Mouse (Mus musculus): ENCODE measurements at regions not wholly inside any gene's neighbourhood (a gene's known extent, or its start where the extent isn't known, plus 50 kb on each side); places are given as distances from the start of the nearest gene placed in this dataset.

DNA sequence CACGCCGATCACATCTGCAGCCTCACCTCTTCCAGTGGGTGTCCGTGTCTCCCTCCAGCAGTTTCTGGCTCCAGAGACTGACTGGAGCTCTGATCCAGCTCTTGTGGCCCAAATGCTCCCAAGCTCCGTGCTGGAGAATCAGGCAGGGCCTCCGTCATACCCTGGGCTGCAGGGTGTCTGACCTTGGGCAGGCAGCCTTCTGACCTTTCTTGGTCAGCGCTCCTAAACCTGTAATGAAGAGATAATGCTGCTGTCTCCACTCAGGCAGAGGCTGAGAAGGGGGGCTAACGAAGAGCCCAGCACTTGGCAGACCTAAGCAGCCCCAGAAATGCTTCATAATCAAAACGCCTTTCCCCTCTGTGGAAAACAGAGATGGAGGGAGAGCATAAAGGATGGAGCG is 89.9 kb upstream of the Mef2a start:
- DNase-seq (ENCODE audit: low spot score in 2 of 2) = no peak

DNA sequence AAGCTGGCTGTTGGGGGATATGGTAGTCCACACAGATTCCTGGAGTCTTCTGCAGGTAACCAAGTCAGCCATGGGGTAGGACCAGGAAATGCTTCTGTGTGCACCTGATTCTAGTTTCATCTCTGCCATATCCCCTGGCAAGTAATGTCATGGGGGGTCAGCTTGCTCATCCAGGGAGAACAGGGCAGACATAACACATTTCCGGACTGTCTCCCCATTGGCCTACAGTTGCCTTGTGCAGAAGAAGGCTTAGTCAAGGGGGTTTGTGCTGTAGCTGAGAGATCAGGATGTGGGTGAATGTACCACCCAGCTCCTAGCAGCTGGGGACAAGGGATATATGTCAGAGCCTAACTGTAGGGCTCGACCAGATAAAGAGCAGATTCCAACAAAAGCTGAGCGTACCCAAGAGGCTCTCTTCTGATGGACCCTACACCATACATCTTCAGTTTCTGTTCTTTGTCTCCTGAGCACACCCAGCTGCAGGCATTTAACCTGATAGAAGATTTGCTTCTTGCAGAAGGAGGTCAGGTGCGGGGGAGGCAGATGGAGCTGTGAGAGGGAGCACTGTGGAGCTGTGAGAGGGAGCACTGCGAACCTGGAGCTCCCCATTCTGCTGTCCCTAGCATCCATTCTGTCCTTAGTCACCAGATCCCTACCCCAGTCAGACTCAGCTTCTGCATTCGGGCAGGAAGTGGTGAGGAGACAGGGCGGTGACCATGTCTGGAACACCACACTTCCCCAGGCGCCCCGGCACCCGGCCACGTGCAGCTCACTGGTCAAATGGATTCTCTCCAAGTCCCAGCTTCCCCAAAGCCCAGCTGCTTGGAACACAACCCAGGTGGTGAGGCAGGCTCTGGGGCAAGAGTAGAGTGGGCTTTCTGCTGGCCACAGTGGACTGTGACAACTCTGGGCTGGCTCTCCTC is 88.9 kb upstream of the Mef2a start:
- peak; percentile 43 to 73 for DNase-seq (ENCODE audit: low spot score in 2 of 2)

DNA sequence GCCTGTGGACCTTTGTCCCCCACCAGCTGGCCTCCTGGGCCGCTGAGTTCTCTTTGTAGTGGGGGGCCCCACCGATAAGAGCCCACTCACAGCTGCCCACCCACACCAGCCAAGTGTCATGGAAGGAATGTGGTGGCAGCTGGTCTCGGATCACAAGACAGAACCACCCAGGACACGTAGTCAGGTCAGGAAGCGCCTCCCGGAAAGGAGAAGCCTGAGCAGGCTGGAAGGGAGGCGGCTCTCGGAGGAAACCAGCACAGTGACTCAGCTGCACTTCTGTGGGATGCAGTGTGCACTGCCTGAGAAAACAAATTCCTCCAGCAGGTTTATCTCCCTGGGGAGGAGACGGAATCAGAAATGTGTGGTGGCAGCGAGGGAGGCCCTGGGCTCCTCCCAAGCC is 87.2 kb upstream of the Mef2a start:
- DNase-seq (ENCODE audit: low spot score in 2 of 2) = no peak

DNA sequence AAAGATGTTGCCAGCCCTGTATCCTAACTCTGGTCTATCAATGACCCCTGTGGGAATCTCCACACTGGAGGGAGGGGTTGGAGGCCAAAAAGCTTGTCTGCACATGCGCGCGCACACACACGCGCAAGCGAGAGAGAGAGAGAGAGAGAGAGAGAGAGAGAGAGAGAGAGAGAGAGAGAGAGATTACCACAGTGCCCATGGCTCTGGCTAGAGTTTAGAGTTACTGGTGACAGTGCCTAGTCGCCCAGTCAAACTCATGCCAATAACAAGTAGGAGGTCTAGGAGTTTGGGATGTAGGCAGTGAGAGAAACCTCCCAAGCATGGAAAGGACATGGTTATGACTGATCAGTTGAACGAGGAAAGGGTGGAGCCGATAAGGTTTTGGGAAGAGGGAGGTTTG is 86.6 kb upstream of the Mef2a start:
- no peak for DNase-seq (ENCODE audit: low spot score in 2 of 2)

DNA sequence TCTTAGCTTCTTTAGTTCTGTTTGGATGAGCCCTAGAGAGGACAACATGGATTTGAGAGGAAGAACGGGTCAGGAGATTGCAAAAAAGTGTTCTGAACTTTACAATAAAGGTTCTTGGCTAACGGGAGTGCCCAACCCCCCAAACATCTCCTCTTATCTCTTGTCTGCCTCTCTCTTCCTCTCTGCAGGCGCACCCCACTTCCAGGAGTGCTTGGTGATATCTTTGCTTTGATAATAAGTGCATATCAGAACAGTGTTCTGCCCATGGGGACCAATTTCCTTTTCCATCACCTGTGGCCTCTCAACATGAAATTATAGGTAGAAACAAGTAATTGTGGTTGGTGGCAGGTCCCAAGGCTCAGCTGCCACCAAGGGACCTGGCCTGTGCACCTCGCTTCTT is 86.0 kb upstream of the Mef2a start:
- no peak for DNase-seq (ENCODE audit: low spot score in 2 of 2)

DNA sequence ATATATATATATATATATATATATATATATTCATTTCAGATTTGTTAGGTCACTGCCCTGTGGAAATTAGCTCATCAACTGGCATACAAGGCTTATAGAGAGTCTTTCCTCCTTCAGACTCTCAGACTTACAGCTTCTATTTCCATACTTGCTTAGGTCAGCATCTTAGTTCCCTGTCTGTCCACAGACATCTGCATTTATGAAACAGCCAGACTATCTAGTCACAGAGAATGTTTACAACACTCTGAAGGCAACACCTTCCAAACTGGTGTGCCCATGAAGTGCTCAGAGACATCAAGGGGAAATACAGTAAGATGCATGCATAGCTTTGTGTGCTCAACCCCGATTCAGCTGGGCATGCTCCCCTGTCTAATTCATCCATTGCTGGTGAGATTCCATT is 85.2 kb upstream of the Mef2a start:
- DNase-seq (ENCODE audit: low spot score in 2 of 2) = no peak

DNA sequence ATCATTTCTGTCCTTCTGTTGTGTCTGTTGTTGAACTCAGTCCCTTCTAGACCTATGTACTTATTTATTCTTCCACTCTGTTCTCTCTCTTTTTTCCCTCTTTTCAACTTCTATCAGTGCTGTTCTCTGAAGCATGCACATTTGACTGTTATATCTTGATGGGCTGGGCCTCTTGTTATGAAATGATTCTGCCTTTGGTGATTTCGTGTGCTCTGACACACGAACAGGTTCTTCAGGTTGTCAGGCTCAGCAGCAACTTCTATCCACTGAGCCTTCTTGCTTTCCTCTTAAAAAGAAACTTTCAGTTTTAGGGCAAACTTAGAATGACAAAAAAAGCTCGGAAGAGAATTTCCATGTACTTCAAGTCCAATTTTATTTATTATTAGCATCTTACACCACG is 83.4 kb upstream of the Mef2a start:
- DNase-seq (ENCODE audit: low spot score in 2 of 2) = no peak

DNA sequence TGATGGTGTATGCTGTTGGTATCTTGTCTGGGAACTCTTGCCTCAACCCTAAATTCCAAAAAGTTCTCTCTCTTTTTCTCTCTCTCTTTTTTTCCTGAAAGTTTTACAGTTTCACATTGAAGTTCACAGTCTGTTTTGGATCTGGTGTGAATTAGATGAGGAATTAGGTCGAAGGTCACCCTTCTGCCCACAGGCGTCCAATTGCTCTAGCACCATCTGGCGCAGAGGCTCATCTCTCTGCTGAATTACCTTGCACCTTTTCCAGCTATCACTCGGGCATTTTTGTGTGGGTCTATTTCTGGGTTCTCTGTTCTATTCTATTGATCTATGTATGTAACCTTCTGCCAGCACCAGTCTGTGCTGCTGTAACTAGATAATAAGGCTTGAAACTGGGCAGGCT is 81.8 kb upstream of the Mef2a start:
- DNase-seq (ENCODE audit: low spot score in 2 of 2) = no peak

DNA sequence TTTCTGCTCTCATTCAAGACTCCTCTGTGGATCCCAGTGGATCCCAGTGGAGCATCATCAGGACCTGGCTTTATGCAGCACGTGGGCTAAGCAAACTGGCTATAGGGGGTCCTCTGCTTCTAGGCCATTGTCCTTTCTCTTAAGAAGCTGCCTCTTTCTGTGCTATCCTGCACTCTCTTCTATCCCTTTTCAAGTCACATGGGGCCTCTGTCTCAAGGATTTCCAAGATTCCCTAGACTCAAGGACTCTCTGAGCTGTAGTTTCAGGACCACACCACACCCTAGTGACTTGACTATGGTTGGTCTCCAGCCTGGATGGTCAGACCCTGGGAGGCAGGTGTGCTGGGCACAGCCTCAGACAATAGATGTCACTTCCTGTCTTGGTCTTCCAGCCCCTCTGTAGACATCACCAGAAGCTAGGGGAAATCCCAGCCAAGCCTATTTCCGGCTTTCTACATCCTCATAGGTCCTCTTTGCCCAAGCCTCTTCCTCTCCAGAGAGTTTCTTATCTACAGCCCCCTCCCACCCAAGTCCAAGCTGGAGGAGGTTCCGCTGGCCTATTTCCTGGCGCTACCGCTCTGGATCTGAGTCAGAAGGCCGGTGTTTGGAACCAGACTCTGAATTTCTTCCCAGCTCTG is 78.6 kb upstream of the Mef2a start:
- no peak for DNase-seq (ENCODE audit: low spot score in 2 of 2)

DNA sequence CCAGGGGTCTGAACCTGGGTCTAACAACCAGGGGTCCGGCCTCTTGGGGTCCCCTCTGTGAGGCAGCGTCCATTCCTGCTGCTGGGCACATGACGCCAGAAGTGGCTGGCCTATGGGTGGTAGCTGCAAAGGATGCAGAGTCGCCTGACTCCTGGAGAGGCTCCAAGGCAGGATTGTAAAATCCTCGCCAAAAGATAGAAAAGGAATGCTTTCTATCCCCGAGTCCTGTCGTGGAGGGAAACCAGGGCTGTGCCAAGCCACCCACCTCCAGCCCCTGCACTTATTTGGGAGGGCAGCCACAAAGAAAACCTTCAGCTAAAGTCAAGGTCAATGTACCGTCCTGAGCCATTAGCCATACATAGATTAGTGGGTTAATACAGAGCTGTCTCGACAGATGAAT is 73.9 kb upstream of the Mef2a start:
- no peak for DNase-seq (ENCODE audit: low spot score in 2 of 2)

DNA sequence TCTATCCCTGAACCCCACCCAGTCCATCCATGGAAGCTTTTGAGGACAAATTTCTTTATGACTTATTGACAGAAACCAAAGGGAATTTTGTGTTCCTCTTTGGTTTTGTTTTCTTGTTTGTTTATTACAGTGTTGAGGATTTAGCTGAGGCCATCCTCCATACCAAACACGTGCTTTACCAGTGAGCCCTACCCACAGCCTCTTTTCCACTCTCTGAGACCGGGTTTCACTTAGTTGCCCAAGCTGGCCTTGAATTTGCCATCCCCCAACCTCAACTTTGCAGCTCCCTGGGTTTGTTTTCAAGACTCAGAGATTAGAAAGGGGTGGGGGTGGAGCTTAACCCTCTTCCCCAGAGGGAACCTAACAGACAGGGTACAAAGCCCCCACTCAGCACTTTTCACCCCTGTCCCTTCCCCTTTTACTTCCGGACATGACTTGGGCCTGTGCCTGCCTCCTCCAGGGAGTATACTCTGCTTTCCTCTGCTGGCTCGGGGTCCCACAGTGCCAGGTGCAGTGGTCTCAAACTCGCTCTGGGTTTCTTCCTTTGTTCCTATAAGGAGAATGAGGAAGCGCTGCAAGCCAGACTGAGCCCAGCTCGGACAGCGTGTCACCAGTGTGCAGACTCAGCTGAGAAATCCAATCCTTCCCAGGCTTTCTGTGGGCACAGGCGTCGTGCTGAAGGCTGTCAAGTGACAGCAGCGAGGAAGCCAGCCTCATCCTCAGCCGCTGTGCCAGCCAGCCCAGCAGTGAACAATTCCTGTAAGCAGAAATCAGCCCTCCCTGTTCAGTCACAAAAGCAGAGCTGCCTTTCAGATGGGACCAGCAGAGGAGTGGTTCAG is 72.8 kb upstream of the Mef2a start:
- peak in 1 of 2 experiments; percentile 65 for DNase-seq (ENCODE audit: low spot score in 2 of 2)

DNA sequence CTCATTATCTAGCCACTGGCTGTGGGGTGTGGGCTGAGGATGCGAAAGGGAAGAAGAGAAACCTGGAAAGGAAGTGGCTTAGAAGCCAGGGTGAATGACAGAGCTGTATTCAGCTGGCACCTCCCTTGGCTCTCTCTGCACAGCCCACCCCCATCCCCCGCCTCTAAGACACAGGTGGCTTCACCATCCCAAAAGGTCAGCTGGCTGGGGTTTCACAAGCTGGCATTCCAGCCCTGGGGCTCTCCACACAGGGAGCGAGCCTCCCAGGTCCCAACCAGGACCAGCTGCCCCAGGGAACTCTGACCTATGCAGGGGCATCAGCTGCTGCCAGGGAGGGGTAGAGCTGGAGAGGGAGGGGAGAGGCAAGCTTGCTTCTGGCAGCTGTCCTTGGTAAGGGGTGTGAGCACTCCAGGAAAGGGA is 71.9 kb upstream of the Mef2a start:
- DNase-seq (ENCODE audit: low spot score in 2 of 2) = no peak

DNA sequence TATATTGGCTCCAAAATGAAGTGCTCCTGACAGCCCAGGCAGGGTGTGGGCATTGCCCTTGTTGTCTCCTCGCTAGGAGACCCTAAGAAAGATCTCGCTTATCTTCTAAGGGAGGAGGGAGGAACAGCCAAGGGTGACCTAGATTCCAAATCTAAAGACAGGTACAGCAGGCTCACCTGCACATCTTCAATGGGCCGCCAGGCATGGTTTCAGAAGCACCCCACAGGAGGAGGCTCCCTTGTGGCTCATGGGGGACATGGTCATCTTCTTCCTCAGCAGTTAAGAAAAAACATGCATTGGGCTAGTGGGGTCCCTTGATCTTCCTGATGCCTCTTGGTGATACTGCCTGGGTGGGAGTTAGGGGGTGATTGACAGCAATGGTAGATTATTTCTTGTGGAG is 71.0 kb upstream of the Mef2a start:
- no peak for DNase-seq (ENCODE audit: low spot score in 2 of 2)

DNA sequence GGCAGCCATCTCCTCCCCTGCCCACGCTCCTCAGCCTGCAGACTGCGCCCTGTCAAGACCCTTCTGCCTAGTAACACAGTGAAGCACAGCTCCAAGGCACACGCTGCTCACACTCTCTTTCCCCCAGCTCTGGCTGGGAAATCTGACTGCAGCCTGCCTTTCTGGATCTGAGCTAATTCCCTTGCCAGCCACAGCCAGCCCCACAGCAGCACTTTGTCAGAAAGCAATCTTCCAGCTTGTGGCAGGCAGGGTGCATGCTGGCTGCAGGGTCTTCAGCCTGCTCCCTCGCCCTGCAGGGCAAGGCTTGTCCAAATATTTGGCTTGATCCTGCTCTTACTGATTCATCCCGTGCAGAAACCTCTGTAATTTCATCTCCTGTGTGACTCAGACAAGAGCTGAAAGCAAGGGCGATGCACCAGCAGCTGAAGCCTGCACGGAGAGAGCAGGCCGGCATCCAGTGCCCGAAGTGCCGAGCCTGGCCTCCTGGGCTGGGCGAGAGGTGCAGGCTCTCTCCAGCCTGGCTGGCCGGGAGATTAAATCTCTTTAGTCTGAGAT is 70.4 kb upstream of the Mef2a start:
- peak; percentile 47 to 58 for DNase-seq (ENCODE audit: low spot score in 2 of 2)

DNA sequence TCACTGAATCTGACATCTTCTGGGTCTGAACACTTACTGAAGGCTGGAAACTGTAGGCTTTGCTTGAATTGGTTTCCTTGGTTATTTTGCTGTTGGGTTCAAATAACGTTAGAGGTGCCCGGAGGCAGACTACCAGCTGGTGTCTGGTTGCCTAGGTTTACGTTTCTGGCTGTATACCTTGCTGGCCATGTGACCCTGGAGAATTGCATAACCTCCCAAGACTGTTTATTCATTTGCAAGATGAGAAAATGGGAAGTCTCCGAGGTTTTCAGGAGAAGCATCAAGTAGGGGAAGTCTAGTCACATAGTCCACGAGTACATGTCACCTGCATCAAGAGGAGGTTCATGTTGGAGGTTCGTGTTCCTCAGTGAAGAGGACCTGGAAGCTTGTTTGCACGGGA is 69.6 kb upstream of the Mef2a start:
- no peak for DNase-seq (ENCODE audit: low spot score in 2 of 2)

DNA sequence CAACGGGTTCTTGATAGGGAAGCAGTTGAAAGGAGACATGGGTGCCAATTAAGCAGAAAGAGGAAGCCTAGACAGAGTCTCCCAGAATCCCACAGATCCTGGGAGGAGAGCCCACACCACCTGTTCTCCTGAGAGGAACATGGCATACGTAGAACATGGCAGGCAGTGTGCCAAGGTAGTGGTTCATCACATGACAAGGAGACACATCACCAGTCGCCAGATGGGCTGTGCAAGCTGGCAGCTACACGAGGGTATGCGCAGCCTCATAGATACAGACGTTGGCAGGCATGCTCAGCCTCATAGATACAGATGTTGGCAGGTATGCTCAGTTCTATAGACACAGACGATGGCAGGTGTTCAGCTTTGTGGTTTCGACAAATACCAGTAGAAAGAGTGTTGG is 68.1 kb upstream of the Mef2a start:
- DNase-seq (ENCODE audit: low spot score in 2 of 2) = peak in 1 of 2 experiments; percentile 60

DNA sequence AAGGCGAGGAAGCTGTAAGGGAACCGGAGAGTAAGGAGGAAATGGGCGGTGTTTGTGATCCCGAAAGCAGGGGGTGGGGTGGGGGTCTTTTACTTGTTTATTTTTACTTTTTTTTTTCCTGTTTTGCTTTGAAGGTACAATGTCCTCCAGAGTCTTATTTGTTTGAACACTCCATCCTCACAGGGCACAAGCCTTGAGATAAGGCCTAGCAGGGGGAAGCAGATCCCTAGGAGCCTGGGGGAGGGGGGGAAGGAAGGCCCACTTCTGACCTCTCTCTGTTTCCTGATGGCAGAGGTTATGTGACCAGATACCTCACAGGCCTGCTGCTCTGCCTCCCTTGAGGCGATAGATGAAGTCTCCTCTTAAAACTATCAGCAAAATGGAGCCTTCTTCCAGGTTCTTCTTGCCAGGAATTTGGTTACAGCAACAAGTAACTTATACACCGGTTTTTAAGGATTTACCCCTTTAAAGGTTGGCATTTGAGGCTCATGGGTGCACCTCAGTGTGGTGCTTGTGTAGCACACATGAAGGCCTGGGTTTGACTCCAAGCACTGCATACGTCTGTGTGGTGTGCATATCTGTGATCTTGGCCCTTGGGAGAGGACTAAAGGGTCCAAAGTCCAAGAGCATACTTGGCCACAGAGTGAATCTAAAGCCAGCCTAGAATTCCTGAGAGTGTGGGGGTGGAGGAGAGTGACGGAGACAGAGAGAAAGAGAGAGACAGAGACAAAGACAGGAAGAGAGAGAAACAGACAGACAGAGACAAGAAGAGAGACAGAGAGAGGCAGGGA is 64.8 kb upstream of the Mef2a start:
- no peak for DNase-seq (ENCODE audit: low spot score in 2 of 2)

DNA sequence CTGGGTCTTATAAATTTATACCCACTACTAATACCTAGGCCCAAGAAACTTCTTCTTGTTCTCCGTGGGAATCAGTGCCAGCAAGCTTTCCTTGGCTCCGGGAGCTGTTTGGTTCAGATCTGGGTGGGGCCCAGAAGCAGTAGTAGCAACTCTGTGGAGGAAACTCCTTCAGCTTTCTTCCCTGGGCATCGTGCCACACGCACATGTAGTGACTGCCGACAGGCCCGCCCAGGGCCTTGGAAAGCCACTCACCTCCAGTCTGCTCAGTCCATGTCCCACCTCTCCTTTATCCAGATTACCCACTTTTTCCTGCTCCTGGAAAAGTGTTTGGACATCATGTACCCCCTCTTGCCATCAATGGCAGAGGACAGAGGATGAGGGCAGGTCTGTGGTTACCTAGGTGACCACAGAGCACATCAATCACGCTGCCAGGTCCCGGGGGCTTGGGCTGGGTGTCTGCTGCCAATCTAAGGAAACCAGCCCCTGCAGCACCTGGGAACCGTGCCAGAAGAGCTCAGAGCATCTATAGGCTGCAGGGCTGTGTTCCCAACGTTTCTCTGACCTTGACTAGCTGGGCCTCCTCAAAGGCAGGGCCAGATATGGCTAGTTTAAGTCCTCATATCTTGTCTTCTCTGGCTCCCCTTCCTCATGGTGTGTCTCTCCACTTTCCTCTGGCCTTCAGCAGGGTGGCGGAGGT is 63.1 kb upstream of the Mef2a start:
- DNase-seq (ENCODE audit: low spot score in 2 of 2) = no peak

DNA sequence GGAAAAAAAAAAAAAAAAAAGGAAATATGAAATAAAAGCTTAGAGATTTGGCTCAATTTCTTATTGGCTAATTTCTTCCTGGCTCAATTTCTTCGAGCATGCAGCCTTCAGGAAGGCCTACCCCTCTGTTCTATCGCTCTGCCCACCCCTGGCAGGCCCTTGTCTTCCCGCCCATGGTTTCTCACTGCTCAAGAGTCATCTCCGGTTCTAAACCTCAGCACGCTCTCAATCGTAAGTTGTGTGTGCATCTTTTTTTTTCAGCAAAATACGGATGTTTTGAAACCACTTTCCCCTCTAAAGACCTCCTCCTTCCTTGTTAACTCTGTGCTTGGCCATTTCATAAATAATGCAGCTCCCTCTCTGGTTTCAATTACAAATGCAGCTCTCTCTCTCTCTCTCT is 58.3 kb upstream of the Mef2a start:
- no peak for DNase-seq (ENCODE audit: low spot score in 2 of 2)

DNA sequence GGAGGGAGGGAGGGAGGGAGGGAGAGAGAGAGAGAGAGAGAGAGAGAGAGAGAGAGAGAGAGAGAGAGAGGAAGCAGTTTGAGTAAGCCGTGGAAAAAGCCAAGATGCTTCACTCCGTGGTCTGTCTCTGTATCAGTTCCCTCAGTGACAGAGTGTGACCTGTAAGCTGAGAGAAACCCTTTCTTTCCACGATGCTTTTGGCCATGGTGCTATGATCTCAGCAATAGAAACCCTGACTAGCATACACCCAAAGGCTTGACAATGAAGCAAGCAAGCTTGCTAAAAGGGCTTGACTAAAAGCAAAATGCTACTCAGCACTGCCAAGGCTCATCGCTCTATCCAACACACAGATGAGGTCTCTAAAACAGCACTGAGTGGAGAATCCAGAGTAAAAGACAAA is 57.4 kb upstream of the Mef2a start:
- DNase-seq (ENCODE audit: low spot score in 2 of 2) = no peak

Measured in frontal cortex, postnatal 14 days (tissue).